Mouse (Mus musculus): ENCODE measurements around the gene Samhd1. TPM values are rescaled to one million over a fixed set of nuclear protein-coding genes. Genes with fewer than 3 reads are reported as not detected.

The Samhd1 gene
- polyA plus RNA-seq (2015; fragmentation: Nextera tagmentation; extraction: Ambion mirVana): 15.6 and 18.8 TPM in 2 replicates

GRCm38 (mm10) chr2:157135014-157135413, at the start of gene Samhd1:
TSS of gene Samhd1 (minus strand) at chr2:157135265.

GRCm38 (mm10) chr2:157086796-157087195, 48.3 kb downstream of the Samhd1 start, which contains the start of gene Tldc2:
TSS of gene Tldc2 (plus strand) at chr2:157087055.

GRCm38 (mm10) chr2:157078793-157079700, 56.0 kb downstream of the Samhd1 start, which contains the start of gene Soga1:
TSS of gene Soga1 (minus strand) at chr2:157079254.

Other genes starting within 250 kb of the Samhd1 start
- gene Sla2, start 248.1 kb downstream of the Samhd1 start, polyA plus RNA-seq (2015; fragmentation: Nextera tagmentation; extraction: Ambion mirVana): 0.41 and 0.44 TPM in 2 replicates
- 34.1 and 34.3 TPM in 2 replicates for gene Ndrg3, start 143.2 kb downstream of the Samhd1 start, polyA plus RNA-seq (2015; fragmentation: Nextera tagmentation; extraction: Ambion mirVana)
- gene Dsn1, start 128.1 kb downstream of the Samhd1 start, polyA plus RNA-seq (2015; fragmentation: Nextera tagmentation; extraction: Ambion mirVana): 13.7 and 17.7 TPM in 2 replicates
- 3.0 and 3.4 TPM in 2 replicates for gene Soga1, start 56.0 kb downstream of the Samhd1 start, polyA plus RNA-seq (2015; fragmentation: Nextera tagmentation; extraction: Ambion mirVana)
- 0.22 TPM in 1 of 2 replicates, not detected in the other for gene Tldc2, start 48.2 kb downstream of the Samhd1 start, polyA plus RNA-seq (2015; fragmentation: Nextera tagmentation; extraction: Ambion mirVana)
- gene Rbl1, start 69.3 kb upstream of the Samhd1 start, polyA plus RNA-seq (2015; fragmentation: Nextera tagmentation; extraction: Ambion mirVana): 7.8 and 10.8 TPM in 2 replicates
- gene Rpn2, start 143.8 kb upstream of the Samhd1 start, polyA plus RNA-seq (2015; fragmentation: Nextera tagmentation; extraction: Ambion mirVana): 140 and 192 TPM in 2 replicates
- gene Mroh8, start 144.3 kb upstream of the Samhd1 start, polyA plus RNA-seq (2015; fragmentation: Nextera tagmentation; extraction: Ambion mirVana): 0.10 and 0.22 TPM in 2 replicates
- gene Ghrh, start 212.2 kb upstream of the Samhd1 start, polyA plus RNA-seq (2015; fragmentation: Nextera tagmentation; extraction: Ambion mirVana): 0.38 and 0.48 TPM in 2 replicates
- gene Manbal, start 232.3 kb upstream of the Samhd1 start, polyA plus RNA-seq (2015; fragmentation: Nextera tagmentation; extraction: Ambion mirVana): 71.5 and 76.1 TPM in 2 replicates

Measured in adrenal gland, postnatal 0 days (tissue).